Mouse (Mus musculus): ENCODE measurements around the gene Gm12800. TPM values are rescaled to one million over a fixed set of nuclear protein-coding genes. Genes with fewer than 3 reads are reported as not detected.
"Not testable (repeated sequence)": the region's sequence is repeated elsewhere in the genome, so short reads cannot be mapped to it uniquely, and the experiment has no call there.

The Gm12800 gene
- total and polyA plus RNA-seq, 3 experiments, result not detected

DNA sequence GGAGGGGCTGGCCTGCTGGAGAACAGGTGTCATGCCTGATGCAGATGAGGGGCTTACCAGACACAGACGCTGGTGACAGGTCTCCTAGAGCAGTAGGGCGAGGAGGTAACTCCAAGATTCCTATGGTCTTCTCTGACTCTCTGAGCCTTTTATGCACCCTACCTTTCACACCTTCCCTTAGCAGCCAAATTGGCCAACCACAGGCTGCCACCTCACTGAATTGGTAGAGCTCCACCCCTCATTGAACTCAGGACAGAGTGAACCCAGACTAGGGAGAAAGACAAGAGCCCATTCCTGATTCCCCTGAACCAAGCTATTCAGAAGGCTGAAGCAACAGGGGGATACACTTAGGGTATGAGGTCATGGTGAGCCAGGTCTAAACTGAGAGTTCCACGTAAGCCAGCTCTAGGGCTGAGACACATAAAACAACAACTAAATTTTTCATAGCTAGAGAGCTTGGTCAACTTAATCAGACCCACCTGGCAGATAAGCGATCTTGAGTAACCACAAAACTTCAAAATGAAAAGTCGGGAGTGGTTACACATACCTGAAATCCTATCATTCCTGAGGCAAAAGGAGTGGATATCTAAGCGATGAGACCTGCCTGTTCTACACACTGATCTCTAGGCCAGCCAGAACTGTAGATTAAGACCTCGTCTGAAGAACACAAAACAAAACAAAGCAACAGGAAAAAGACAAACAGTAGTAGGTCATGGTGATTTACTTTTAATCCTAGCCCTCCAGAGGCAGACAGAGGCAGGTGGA is 15.1 kb upstream of the Gm12800 start, which contains the start of gene C130073F10Rik:
C130073F10Rik (minus strand) TSS at position 134 of the 765 bp plus-strand sequence.
- ATAC-seq (ENCODE audit: extremely low read depth, insufficient number of reproducible peaks, low FRiP score, poor library complexity, severe bottlenecking), result no peak
- H3K4me1 ChIP-seq (ENCODE audit: insufficient read depth, low read depth, low read length), result no peaks in the 10 kb centered on the region
- peaks cover 40% of the 10 kb centered on the region for H3K9me3 ChIP-seq (replicated peaks)
- no peak within 1 kb of the TSS for H3K4me3 ChIP-seq (ENCODE audit: low read depth, low read length)
- no peaks in the 10 kb centered on the region for H3K36me3 ChIP-seq (replicated peaks)
- TF ChIP-seq TAL1 (conservative IDR thresholded peaks at IDR 0.05; ENCODE audit: low read depth, low read length), result no peak
- no peak for TF ChIP-seq GATA1 (IDR thresholded peaks at IDR 0.05; ENCODE audit: borderline replicate concordance, low read length)
- no peak for TF ChIP-seq GATA2 (IDR thresholded peaks at IDR 0.05; ENCODE audit: borderline replicate concordance, low read depth, low read length)
- TF ChIP-seq POLR2AphosphoS5 (IDR thresholded peaks at IDR 0.05; ENCODE audit: insufficient replicate concordance, low read depth, low read length), result no peak
- TF ChIP-seq CTCF (IDR thresholded peaks at IDR 0.05; ENCODE audit: low read depth, low read length), result no peak
- H3K27me3 ChIP-seq (ENCODE audit: insufficient read depth, low read length), result no peaks in the 10 kb centered on the region
- no peak for DNase-seq (ENCODE audit: low spot score)

DNA sequence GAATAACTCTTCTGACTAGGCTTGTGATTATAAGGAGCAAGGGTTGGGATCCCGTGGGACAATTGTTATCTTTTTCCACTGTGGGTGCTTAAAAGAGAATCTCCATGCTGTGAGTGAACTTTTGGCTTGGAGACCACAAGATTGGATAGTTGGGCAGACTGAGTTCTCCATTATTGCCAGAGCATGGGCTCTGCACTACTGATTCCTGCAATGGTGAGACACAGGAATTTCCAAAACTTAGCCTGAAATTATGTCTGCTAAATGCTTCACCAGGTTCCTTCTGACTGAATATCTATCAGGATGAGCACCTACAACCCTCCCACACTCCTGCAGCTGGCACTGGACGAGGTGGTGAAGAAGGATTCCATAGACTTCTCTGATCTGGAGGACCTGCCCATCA is 31.2 kb downstream of the Gm12800 start, which contains the start of gene Gm12794:
Gm12794 (plus strand) TSS at position 301 of the 400 bp plus-strand sequence.
- not testable (repeated sequence) for H3K9me3 ChIP-seq (replicated peaks); H3K4me1 ChIP-seq (ENCODE audit: insufficient read depth, low read depth, low read length); DNase-seq (ENCODE audit: low spot score); H3K36me3 ChIP-seq (replicated peaks); H3K27me3 ChIP-seq (ENCODE audit: insufficient read depth, low read length); ATAC-seq (ENCODE audit: extremely low read depth, insufficient number of reproducible peaks, low FRiP score, poor library complexity, severe bottlenecking); H3K4me3 ChIP-seq (ENCODE audit: low read depth, low read length)

Other genes with a start within 250 kb of the Gm12800 start
- gene Lepr, start 191.7 kb upstream of the Gm12800 start, total RNA-seq (2014; fragmentation: Nextera tagmentation), result not detected in 2 replicates
- gene Lepr, start 191.7 kb upstream of the Gm12800 start, total RNA-seq (2017), result 0.06 and 0.16 TPM in 2 replicates
- not detected in 2 replicates for gene Lepr, start 191.7 kb upstream of the Gm12800 start, polyA plus RNA-seq (2012)
- not detected in 2 replicates for gene B020004J07Rik, start 65.1 kb upstream of the Gm12800 start, total RNA-seq (2014; fragmentation: Nextera tagmentation)
- 0.17 TPM in 1 of 2 replicates, not detected in the other for gene B020004J07Rik, start 65.1 kb upstream of the Gm12800 start, total RNA-seq (2017)
- not detected in 2 replicates for gene B020004J07Rik, start 65.1 kb upstream of the Gm12800 start, polyA plus RNA-seq (2012)
- gene C130073F10Rik, start 15.3 kb upstream of the Gm12800 start, total RNA-seq (2014; fragmentation: Nextera tagmentation), result not detected in 2 replicates
- 0.16 TPM in 1 of 2 replicates, not detected in the other for gene C130073F10Rik, start 15.3 kb upstream of the Gm12800 start, total RNA-seq (2017)
- not detected in 2 replicates for gene C130073F10Rik, start 15.3 kb upstream of the Gm12800 start, polyA plus RNA-seq (2012)
- not detected in 2 replicates for gene Gm12794, start 31.3 kb downstream of the Gm12800 start, total RNA-seq (2014; fragmentation: Nextera tagmentation)
- not detected in 2 replicates for gene Gm12794, start 31.3 kb downstream of the Gm12800 start, total RNA-seq (2017)
- gene Gm12794, start 31.3 kb downstream of the Gm12800 start, polyA plus RNA-seq (2012), result not detected in 2 replicates
- gene Gm12790, start 71.9 kb downstream of the Gm12800 start, total RNA-seq (2014; fragmentation: Nextera tagmentation), result not detected in 2 replicates
- gene Gm12790, start 71.9 kb downstream of the Gm12800 start, total RNA-seq (2017), result not detected in 2 replicates
- not detected in 2 replicates for gene Gm12790, start 71.9 kb downstream of the Gm12800 start, polyA plus RNA-seq (2012)
- gene Gm12789, start 77.5 kb downstream of the Gm12800 start, total RNA-seq (2014; fragmentation: Nextera tagmentation), result not detected in 2 replicates
- gene Gm12789, start 77.5 kb downstream of the Gm12800 start, total RNA-seq (2017), result not detected in 2 replicates
- not detected in 2 replicates for gene Gm12789, start 77.5 kb downstream of the Gm12800 start, polyA plus RNA-seq (2012)
- gene Pde4b, start 178.4 kb downstream of the Gm12800 start, total RNA-seq (2014; fragmentation: Nextera tagmentation), result not detected in 2 replicates
- 0.12 and 0.27 TPM in 2 replicates for gene Pde4b, start 178.4 kb downstream of the Gm12800 start, total RNA-seq (2017)
- not detected in 2 replicates for gene Pde4b, start 178.4 kb downstream of the Gm12800 start, polyA plus RNA-seq (2012)